Mouse (Mus musculus) bone marrow macrophage, adult 2 months (primary cell): ENCODE results near the gene Mroh2a.

Experiments
- CTCF ChIP-seq: IDR thresholded peaks from 2 replicates; pipeline ENCODE4 v1.5.1; 2012; ENCODE audit warnings: low read depth, mild to moderate bottlenecking, low read length, moderate library complexity
- POLR2A ChIP-seq: IDR thresholded peaks from 2 replicates; pipeline ENCODE4 v1.6.1; 2012; ENCODE audit warnings: mild to moderate bottlenecking, low read depth, low read length, borderline replicate concordance

- no peak for TF ChIP-seq CTCF
- no peak for TF ChIP-seq POLR2A
Measured at GRCm38 (mm10) chr1:88269539-88270309, 42.9 kb downstream of the Mroh2a start.
